Mouse (Mus musculus): ENCODE measurements around the gene Zswim3.

- TF ChIP-seq POLR2A (IDR thresholded peaks at IDR 0.05; ENCODE audit: control insufficient read depth, extremely low read depth, insufficient read depth, low read length, poor library complexity) = no peak
- TF ChIP-seq CTCF (IDR thresholded peaks at IDR 0.05; ENCODE audit: borderline replicate concordance, control insufficient read depth, extremely low read depth, insufficient read depth, low read length, poor library complexity) = no peak
Observed at GRCm38 (mm10) chr2:164825521-164825920, 20.6 kb downstream of the Zswim3 start.
